20 mouse cellular contexts compared by ENCODE assay signal in genomic region chr1:55605450-55605849, GRCm38 (mm10).
"Had no signal": no experiment of that assay in that cellular context is flagged by ENCODE, and none has a peak within 500 bp of the region (broad histone marks: within the 10 kb centered on the region; RNA-seq: fewer than 3 reads in every experiment).

No protein-coding gene starts in this region.

- H3K27ac ChIP-seq: limb, embryonic 10.5 days; limb, embryonic 13.5 days; liver, embryonic 12.5 days; liver, embryonic 15.5 days; lung, embryonic 15.5 days; midbrain, embryonic 10.5 days had no signal

- ATAC-seq: intestine, postnatal 0 days; liver, embryonic 12.5 days had no signal

- H3K4me2 ChIP-seq: limb, embryonic 13.5 days; liver, embryonic 12.5 days; liver, embryonic 15.5 days; lung, embryonic 15.5 days had no signal

- H3K9me3 ChIP-seq: limb, embryonic 10.5 days; limb, embryonic 13.5 days; liver, embryonic 12.5 days; liver, embryonic 15.5 days; lung, embryonic 15.5 days; megakaryocyte, embryonic 14.5 days; midbrain, embryonic 10.5 days had no signal

- H3K27me3 ChIP-seq: limb, embryonic 13.5 days; liver, embryonic 12.5 days; liver, embryonic 15.5 days; lung, embryonic 15.5 days; megakaryocyte, embryonic 14.5 days had no signal

- H3K4me3 ChIP-seq: limb, embryonic 10.5 days; limb, embryonic 13.5 days; liver, embryonic 12.5 days; liver, embryonic 15.5 days; lung, embryonic 15.5 days; megakaryocyte, embryonic 14.5 days; midbrain, embryonic 10.5 days had no signal

- H3K9ac ChIP-seq: limb, embryonic 13.5 days; liver, embryonic 12.5 days; liver, embryonic 15.5 days; lung, embryonic 15.5 days had no signal

- H3K4me1 ChIP-seq: limb, embryonic 10.5 days; limb, embryonic 13.5 days; liver, embryonic 12.5 days; liver, embryonic 15.5 days; lung, embryonic 15.5 days; megakaryocyte, embryonic 14.5 days; midbrain, embryonic 10.5 days had no signal

- DNase-seq: kidney, postnatal 4 days; layer of hippocampus, adult 9-11 months; liver; lung, adult 18-20 months; lung, postnatal 10 days; lung, postnatal 36 days; midbrain, embryonic 14.5 days; right cerebral cortex, adult 18-20 months; right cerebral cortex, postnatal 14 days; right cerebral cortex, postnatal 4 days; thymus, adult 18-20 months; thymus, postnatal 36 days had no signal

- H3K36me3 ChIP-seq: limb, embryonic 10.5 days; limb, embryonic 13.5 days; liver, embryonic 12.5 days; liver, embryonic 15.5 days; lung, embryonic 15.5 days; midbrain, embryonic 10.5 days had no signal
